Mouse (Mus musculus): ENCODE measurements around the gene Anapc11. TPM values are rescaled to one million over a fixed set of nuclear protein-coding genes. Genes with fewer than 3 reads are reported as not detected.

Anapc11 gene
- polyA plus RNA-seq, 1 experiment, result 200 TPM

DNA sequence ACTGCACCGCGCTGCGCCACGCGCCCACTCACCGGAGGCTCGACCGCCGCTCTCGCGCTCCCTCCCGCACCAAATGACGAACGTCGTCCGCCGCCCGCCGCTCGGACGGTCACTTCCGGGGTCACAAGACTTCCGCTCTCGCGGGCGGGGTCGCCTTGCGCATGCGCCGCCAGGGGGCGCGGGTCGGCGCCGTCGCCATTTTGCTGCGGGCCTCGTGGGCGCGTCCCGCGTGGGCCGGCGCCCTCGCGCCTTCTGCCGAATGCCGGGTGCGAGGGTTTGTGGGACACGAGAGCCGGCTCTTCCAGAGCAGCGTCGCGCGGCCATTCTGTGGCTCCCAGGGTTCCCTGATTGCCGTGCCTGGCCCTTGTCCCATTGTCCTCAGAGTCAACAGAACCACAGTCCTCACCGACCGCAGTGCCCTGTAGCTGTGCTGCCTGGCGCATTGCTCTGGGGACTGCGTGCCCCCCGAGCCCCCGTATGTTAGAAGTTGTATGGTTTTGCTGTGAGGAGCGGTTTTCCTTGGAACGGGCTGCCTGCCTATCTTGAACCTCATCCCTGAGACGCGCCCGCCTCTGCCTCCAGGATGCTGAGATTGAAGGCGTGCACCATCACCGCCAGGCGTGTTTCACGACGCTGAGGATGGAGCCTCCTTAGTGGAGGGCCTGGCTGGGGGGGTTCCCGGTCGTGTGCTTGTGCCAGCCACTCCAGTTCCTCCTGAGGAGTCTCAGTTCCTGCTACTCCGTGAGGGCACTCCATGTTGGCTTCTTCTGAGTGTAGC lies 16.5 kb upstream of the Anapc11 start, which contains the start of gene Arhgdia:
Gene Arhgdia, minus strand, starts transcription at position 135 of the 778 bp plus-strand sequence.
- no peak for TF ChIP-seq GATA1 (IDR thresholded peaks at IDR 0.05; ENCODE audit: low read length)

DNA sequence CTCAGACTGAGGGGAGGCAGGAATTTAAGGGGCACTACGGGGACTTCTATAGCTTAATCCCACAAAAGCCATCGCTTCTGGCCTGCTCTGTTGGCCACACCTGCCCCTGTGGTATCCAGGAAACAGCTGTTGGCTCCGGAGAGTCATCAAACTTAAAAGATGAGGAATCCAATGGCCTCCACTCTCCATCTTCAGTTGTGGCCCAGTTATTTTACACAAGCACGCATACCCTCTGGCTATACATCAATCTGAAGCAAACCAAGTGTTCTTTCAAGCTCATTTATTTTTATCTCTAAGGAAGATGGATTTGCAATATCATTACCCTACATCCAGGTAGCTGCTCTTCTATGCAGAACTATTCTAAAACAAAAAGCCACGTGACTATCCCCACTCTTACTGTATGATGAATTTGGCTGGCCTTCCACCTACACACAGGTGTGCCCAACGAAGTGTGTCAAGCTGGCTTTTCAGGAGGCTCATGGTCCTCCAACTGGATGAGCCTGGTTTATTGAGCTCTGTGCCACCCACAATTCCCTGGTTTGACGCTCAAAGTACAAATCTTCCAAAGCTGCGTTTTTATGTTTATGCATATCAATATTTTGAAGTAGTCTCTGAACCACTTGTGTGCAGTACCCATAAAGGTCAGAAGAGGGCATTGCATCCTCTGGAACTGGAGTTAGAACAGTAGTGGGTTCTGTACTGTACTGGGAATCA lies 15.8 kb upstream of the Anapc11 start:
- no peak for TF ChIP-seq GATA1 (IDR thresholded peaks at IDR 0.05; ENCODE audit: low read length)

DNA sequence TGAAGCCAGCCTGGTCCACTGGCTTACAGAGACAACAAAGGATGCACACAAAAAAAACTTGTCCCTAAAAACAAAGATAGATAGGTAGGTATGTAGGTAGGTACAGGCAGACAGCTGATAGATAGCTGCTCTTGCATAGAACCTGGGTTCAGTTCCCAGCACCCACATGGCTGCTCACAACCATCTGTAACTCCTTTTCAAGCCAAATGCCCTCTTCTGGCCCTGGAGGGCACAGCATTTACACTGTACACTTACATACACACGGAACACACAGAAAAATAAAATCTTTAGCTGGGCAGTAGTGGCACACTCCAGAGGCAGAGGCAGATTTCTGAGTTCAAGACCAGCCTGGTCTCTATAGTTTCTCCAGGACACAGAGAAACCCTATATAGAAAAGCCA lies 14.3 kb upstream of the Anapc11 start:
- no peak for TF ChIP-seq GATA1 (IDR thresholded peaks at IDR 0.05; ENCODE audit: low read length)

DNA sequence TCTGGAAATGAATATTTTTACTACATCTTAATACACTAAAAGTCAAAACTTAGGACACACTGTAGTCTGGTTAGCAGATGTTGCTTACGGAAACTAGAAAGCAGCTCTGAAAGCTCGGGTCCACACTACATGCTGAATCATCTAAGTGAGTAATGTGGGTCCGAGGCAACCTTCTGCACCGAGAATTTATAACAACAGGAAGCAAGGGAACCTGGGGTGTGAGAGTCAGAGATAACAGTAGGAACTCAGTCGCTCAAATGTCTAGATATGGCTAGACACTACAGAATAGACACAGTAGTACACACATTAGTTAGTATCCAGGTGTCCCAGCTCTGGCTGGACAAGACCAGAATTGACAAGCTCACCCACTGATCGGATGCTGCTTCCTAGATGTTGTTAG lies 9.7 kb upstream of the Anapc11 start:
- peak; percentile 35 for TF ChIP-seq GATA1 (IDR thresholded peaks at IDR 0.05; ENCODE audit: low read length)

DNA sequence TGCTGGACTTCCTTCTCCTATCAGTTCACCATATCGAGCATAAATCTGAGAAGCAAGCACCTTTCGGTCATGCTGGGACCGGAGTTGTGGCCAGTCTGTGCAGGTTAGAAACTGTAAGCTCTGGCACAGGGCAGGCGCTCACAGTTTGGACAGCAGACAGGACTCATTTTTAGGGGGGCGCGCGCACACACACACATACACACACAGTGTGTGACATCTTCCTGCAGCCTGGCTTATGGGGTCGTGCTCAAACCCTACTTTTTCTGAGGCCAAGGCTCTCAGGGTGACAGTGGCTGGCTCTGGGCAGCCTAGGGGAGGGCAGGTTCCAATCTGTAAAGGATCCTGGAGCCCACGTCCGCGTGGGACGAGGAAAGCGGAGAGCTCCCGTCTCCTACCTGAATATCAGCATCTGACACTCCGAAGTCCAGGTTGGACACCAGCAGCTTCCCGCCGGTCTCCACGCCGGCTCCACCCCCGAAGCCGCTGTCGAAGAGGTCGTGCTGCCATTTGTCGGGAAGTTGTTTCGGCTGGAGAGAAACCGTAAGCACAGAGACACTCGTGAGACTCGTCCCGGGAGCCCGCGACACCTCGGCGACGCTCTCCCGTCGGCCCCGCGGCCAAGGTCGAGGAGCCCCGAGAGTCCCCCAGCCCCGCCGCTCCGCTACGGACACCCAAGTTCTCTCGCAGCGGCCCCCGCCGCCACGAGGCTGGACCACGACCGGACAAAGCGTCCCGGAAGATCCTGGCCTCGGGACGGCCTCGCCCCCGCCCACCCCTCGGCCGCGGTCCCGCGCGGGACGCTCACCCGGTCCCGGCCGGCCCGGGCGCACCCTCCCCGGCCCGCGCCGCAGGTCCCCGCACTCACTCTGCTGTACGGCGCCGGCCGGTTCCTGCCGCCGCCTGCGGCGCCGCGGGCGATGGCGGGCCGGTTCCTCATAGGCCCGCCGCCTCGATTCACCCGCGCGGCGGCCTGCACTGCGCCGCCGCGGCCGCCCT lies 683 bp upstream of the Anapc11 start:
- TF ChIP-seq GATA1 (IDR thresholded peaks at IDR 0.05; ENCODE audit: low read length), result no peak

DNA sequence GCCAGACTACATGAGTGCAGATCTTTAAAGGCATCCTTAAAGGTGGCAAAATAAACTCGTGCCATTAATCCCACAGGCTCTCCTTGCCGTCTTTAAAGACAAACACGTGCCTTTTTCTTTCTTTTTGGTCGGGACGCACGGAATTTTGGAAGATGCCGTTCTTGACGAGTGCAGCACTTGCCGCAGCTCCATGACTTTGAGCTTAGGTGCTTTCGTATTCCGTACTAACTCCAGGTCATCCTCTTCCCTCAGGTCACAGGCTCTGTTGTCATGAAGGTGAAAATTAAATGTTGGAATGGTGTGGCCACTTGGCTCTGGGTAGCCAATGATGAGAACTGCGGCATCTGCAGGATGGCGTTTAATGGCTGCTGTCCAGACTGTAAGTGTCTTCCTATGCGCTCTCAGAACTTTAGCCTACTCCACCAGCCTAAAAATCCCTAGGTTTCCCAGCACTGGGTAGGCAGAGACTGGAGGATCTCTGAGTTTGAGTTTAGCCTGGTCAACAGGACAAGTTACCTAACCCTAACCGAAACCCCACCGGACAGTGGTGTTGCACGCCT lies 849 bp downstream of the Anapc11 start:
- TF ChIP-seq GATA1 (IDR thresholded peaks at IDR 0.05; ENCODE audit: low read length), result no peak

DNA sequence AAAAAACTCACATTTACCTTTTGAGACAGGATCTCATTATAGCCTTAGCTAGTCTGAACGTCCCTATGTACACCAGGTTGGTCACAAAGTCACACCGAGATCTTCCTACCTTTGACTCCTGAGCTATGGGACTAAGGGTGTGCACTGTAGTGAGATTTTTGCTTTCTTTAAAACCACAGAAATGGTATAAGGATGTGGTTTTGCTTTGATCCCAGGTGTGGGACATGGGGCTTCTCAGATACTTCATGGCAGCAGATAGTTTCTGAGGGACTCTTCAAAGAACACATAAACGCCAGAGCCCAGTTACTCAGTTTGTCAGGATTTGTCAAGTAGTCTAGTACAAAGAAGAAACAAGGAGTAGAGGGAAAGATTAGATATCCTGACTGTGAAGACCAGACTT lies 2.5 kb downstream of the Anapc11 start:
- no peak for TF ChIP-seq GATA1 (IDR thresholded peaks at IDR 0.05; ENCODE audit: low read length)

DNA sequence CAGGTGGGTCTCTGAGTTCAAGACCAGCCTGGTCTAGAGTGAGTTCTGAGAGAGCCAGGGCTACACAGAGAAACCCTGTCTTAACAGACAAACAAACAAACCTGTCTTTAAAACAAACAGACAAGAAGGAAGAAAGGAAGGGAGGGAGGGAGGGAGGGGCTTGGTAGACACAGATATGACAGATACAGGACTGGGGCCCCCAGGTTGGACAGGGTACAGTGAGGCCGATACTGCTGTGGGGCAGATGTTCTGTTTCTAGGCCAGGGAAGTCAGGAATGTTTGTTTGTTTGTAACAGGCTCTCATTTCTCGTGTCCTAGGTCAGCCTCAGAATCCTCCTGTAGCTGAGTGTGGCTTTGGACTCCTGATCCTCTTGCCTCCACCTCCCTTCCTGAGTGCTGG lies 5.3 kb downstream of the Anapc11 start:
- TF ChIP-seq GATA1 (IDR thresholded peaks at IDR 0.05; ENCODE audit: low read length), result no peak

DNA sequence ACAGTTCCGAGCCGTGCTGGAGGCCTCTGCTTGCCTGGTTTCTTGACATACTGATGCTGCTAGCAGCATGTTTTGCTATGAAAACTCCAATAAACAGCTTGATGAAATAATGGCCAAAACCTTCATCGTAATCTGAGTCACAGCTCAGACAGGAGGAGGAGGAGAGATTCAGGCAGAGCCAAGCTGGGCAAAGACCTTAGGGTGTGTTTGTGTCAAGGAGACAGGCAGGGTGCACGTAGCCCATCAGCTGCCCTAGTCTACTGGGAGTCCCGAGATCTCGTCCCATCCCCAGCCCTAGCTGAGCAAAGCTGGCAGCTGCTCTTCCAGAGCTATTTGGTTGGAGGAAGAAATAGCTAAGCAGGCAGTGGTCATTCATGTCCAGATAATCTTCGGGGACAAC lies 7.4 kb downstream of the Anapc11 start:
- no peak for TF ChIP-seq GATA1 (IDR thresholded peaks at IDR 0.05; ENCODE audit: low read length)

DNA sequence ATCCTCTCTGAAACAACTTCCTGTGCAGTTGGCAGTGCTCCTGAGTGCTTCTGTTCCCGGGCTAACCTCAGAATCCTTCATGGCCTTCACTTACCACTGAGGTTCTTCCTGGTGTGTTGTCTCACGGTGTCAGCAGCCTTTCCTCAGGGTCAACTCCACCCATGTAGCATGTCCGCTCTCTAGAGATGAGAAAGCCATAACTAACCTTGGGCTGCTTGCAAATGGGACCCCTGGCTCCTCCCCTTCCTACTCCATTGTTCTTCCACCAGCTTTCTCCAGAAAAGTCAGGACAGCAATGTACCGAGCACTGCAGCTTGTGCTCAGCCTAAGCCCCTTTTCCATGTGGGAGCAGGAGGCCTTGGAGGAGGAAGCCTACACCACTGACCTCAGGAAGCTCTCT lies 8.5 kb downstream of the Anapc11 start:
- TF ChIP-seq GATA1 (IDR thresholded peaks at IDR 0.05; ENCODE audit: low read length), result no peak

DNA sequence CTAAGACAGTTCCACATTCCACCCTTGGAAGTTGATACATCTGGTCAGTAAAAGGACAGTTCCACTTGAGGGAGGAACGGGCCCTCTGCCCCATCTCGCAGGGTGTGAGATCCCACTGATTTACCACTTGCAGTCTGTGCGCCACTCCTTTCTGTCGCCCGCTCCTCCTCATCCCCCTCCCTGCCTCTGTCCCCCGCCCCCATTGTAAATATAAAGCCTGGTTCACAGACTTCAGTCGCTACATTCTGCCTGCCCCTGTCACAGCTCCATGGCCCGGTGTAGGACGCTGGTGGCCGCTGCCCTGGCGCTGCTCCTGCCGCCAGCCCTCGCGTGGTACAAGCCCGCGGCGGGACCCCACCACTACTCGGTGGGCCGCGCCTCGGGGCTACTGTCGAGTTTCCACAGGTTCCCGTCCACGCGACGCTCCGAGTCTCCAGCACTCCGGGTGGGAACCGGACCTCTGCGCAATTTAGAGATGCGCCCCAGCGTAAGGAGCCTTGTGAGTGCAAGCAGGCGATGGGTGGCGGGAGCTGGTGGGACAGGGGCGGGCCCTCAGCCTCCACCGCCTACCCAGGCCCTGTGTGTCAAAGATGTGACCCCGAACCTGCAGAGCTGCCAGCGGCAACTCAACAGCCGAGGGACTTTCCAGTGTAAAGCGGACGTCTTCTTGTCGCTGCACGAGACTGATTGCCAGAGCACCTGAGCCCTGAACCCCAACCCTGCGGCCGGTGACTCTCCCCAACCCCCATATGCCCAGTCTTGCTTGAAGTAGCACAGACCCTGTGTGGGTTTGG lies 10.2 kb downstream of the Anapc11 start, which contains the start of gene Npb:
Gene Npb, plus strand, starts transcription at position 237 of the 794 bp plus-strand sequence.
- TF ChIP-seq GATA1 (IDR thresholded peaks at IDR 0.05; ENCODE audit: low read length), result no peak

DNA sequence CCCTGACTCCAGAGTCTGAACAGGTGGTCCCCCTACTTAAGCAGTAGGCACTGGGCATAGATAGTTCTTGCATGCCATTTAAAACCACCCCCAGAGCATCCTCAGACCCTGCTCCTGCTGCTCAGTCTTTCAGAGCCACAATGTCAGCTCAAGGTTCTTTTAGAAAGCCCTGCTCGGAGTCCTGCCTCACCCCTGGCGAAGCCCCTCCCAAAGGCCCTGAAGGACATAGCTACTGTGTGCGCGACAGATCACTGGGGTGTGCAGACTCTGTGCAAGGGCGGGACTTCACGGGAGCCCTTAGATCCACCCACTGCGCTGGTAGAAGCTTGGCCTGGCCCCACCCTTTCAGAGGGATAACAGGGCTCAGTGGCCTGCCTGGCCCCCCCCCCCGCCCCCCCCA lies 11.0 kb downstream of the Anapc11 start:
- TF ChIP-seq GATA1 (IDR thresholded peaks at IDR 0.05; ENCODE audit: low read length), result no peak

DNA sequence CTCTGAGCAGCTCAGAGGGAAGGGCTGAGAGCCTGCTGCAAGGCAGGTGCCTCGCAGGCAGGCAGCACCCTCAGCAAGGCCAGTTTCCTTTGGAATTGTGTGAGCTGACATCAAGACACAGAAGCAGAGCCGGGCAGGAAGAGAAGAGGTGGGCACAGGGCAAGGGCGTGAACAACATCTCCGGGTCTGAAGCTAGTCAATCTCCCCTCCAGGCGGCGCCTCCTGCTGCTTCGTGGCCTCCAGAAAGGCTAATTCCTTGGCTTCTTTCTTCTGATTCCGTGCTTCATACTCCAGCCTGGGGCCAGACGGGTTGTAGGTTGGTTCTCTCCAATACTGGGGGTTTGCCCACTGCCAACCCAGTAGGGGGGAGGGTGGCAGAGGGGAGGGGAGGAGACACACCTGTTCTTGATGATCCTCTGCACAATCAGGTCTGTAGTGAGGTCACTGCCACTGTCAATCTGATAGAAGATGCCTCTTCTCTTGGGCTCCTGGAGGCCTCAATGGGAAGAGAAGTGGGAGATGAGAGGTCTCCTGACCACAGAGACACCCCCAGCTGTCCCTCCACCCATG lies 12.3 kb downstream of the Anapc11 start:
- no peak for TF ChIP-seq GATA1 (IDR thresholded peaks at IDR 0.05; ENCODE audit: low read length)

DNA sequence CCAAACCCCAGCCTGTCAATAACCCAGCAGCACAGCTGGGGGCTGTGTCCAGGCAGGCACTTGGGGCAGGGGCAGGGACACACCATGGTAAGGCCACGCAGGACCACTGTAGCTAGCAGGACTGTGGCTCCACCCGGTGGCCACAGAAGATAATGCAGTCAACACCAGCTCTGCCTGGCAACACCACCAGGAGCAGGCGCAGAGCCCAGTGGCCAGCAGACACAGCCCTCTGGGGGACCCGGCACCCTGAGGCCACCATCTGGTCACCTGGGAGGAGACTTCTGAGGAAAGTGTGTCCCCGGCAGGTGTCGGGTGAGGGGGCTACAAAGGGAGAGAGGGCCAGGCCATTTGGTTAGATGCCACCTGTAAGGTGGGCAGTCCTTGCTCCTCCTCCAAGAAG lies 14.5 kb downstream of the Anapc11 start:
- TF ChIP-seq GATA1 (IDR thresholded peaks at IDR 0.05; ENCODE audit: low read length), result no peak

All from G1E-ER4 (cell line).